In genomic region chr4:132983664-132984512, GRCm38 (mm10) we compare ENCODE assay signal across 8 mouse cellular contexts. TPM values are rescaled to one million over a fixed set of nuclear protein-coding genes. Genes with fewer than 3 reads are reported as not detected.
DNase-seq lines count a peak whose midpoint lies in the region; ATAC-seq and TF ChIP-seq lines count a peak whose summit lies in the region.

No protein-coding gene starts in this region.

- intact Hi-C loops in heart, postnatal 25 days (cut with DNase I), result no loop called here

- no peak for TF ChIP-seq CTCF in heart, postnatal 0 days (IDR thresholded peaks at IDR 0.05; ENCODE audit: low read depth)

- ATAC-seq in heart, postnatal 0 days (ENCODE audit: insufficient read depth, low read depth), result 0 out of 2 replicates have a peak, but pooled peaks have one; percentile 18
- ATAC-seq in embryonic facial prominence, embryonic 15.5 days (ENCODE audit: insufficient number of reproducible peaks, low FRiP score, low TSS enrichment, low read depth), result no peak
- ATAC-seq in limb, embryonic 11.5 days (ENCODE audit: insufficient number of reproducible peaks, low FRiP score, low TSS enrichment, low read depth), result peak; percentile 62; the same call in 1 of the 2 replicates

- H3K4me1 ChIP-seq in heart, postnatal 0 days (ENCODE audit: control insufficient read depth, insufficient read depth), result peaks cover 20% of the 10 kb centered on the region; the same call in 1 of the 2 replicates
- H3K4me1 ChIP-seq in embryonic facial prominence, embryonic 15.5 days, result peaks cover 5% of the 10 kb centered on the region
- peaks cover 15% of the 10 kb centered on the region for H3K4me1 ChIP-seq in limb, embryonic 11.5 days (ENCODE audit: control insufficient read depth, insufficient read depth, low read length)

- WGBS in heart, postnatal 0 days, result 56% methylated on average over 7 of the region's 7 CpGs
- 64% methylated on average over 7 of the region's 7 CpGs for WGBS in embryonic facial prominence, embryonic 15.5 days
- 52% methylated on average over 7 of the region's 7 CpGs for WGBS in limb, embryonic 11.5 days

- H3K27me3 ChIP-seq in heart, postnatal 0 days (ENCODE audit: control insufficient read depth, insufficient read depth, low read length), result no peaks in the 10 kb centered on the region
- no peaks in the 10 kb centered on the region for H3K27me3 ChIP-seq in embryonic facial prominence, embryonic 15.5 days
- H3K27me3 ChIP-seq in limb, embryonic 11.5 days (ENCODE audit: control insufficient read depth, insufficient read depth, low read length), result no peaks in the 10 kb centered on the region

- no peak for TF ChIP-seq EP300 in heart, postnatal 0 days (IDR thresholded peaks at IDR 0.05; ENCODE audit: low read depth)

- DNase-seq in heart, postnatal 0 days (ENCODE audit: low spot score), result peak; percentile 65
- no peak for DNase-seq in heart, postnatal 25 days (ENCODE audit: low spot score)
- DNase-seq in R1 (ENCODE audit: low read depth, low spot score), result peak; percentile 97
- DNase-seq in limb, embryonic 11.5 days (ENCODE audit: low spot score), result peak; percentile 80
- DNase-seq in right cerebral cortex, postnatal 25 days, result peak; percentile 35
- no peak for DNase-seq in natural killer cell, adult 2 months (ENCODE audit: low spot score in 2 of 2)
- no peak for DNase-seq in urinary bladder, adult 2 months (ENCODE audit: low spot score)

- no peak overlapping the region; the same call in 1 of the 2 replicates for H3K9ac ChIP-seq in heart, postnatal 0 days (replicated peaks; ENCODE audit: low read depth, low read length)
- H3K9ac ChIP-seq in embryonic facial prominence, embryonic 15.5 days, result no peak overlapping the region
- H3K9ac ChIP-seq in limb, embryonic 11.5 days (ENCODE audit: low read length), result peak overlapping the region; percentile 47

- no peaks in the 10 kb centered on the region for H3K36me3 ChIP-seq in heart, postnatal 0 days (replicated peaks; ENCODE audit: control insufficient read depth, insufficient read depth, low read length)
- no peaks in the 10 kb centered on the region for H3K36me3 ChIP-seq in embryonic facial prominence, embryonic 15.5 days
- H3K36me3 ChIP-seq in limb, embryonic 11.5 days (ENCODE audit: control insufficient read depth, insufficient read depth, low read length), result no peaks in the 10 kb centered on the region

- H3K4me2 ChIP-seq in heart, postnatal 0 days (ENCODE audit: low read depth, low read length), result no peak overlapping the region
- no peak overlapping the region for H3K4me2 ChIP-seq in embryonic facial prominence, embryonic 15.5 days (replicated peaks)
- H3K4me2 ChIP-seq in limb, embryonic 11.5 days (ENCODE audit: low read depth, severe bottlenecking), result no peak overlapping the region

- no peaks in the 10 kb centered on the region for H3K9me3 ChIP-seq in heart, postnatal 0 days (replicated peaks; ENCODE audit: control insufficient read depth, low read length)
- H3K9me3 ChIP-seq in embryonic facial prominence, embryonic 15.5 days (replicated peaks), result no peaks in the 10 kb centered on the region
- no peaks in the 10 kb centered on the region for H3K9me3 ChIP-seq in limb, embryonic 11.5 days (ENCODE audit: control insufficient read depth, low read length)

- no peak overlapping the region for H3K4me3 ChIP-seq in heart, postnatal 0 days (ENCODE audit: low read depth, low read length)
- no peak overlapping the region for H3K4me3 ChIP-seq in embryonic facial prominence, embryonic 15.5 days (replicated peaks)
- H3K4me3 ChIP-seq in limb, embryonic 11.5 days (ENCODE audit: low read depth, low read length), result no peak overlapping the region

- peak overlapping the region; percentile 55 for H3K27ac ChIP-seq in heart, postnatal 0 days (ENCODE audit: low read depth)
- H3K27ac ChIP-seq in embryonic facial prominence, embryonic 15.5 days (replicated peaks), result peak overlapping the region; percentile 23; the same call in 1 of the 2 replicates
- peak overlapping the region; percentile 94 for H3K27ac ChIP-seq in limb, embryonic 11.5 days (replicated peaks; ENCODE audit: low read depth, low read length)

RNA-seq across cellular contexts. Expression of gene Fgr, which starts 10.0 kb away (rescaled TPM):
- total RNA-seq in heart, postnatal 0 days (2014; rRNA removed; ENCODE audit: low replicate concordance), result 0.04 and 0.19 TPM in 2 replicates
- 0.31 and 0.37 TPM in 2 replicates for polyA plus RNA-seq in heart, postnatal 0 days (2015; fragmentation: Nextera tagmentation; extraction: Ambion mirVana)
- under 1 TPM; 0.26 to 0.39 TPM for total RNA-seq in heart, postnatal 25 days (2021)
- 0.55 and 0.65 TPM in 2 replicates for polyA plus RNA-seq in embryonic facial prominence, embryonic 15.5 days (2015; fragmentation: Nextera tagmentation; extraction: Ambion mirVana)
- 0.17 and 0.35 TPM in 2 replicates for polyA plus RNA-seq in limb, embryonic 11.5 days (2014; fragmentation: Nextera tagmentation; extraction: Ambion mirVana)
- polyA plus RNA-seq in urinary bladder, adult 2 months (2012; rRNA removed), result 1.3 and 1.8 TPM in 2 replicates

RNA-seq across cellular contexts. Expression of gene Ahdc1, which starts 27.2 kb away (rescaled TPM):
- total RNA-seq in heart, postnatal 0 days (2014; rRNA removed; ENCODE audit: low replicate concordance), result 40.5 and 57.2 TPM in 2 replicates
- 4.6 and 5.2 TPM in 2 replicates for polyA plus RNA-seq in heart, postnatal 0 days (2015; fragmentation: Nextera tagmentation; extraction: Ambion mirVana)
- 10 to 100 TPM; 43.2 to 50.4 TPM for total RNA-seq in heart, postnatal 25 days (2021)
- 13.2 and 13.9 TPM in 2 replicates for polyA plus RNA-seq in embryonic facial prominence, embryonic 15.5 days (2015; fragmentation: Nextera tagmentation; extraction: Ambion mirVana)
- polyA plus RNA-seq in limb, embryonic 11.5 days (2014; fragmentation: Nextera tagmentation; extraction: Ambion mirVana), result 10.2 and 10.5 TPM in 2 replicates
- 5.3 and 13.3 TPM in 2 replicates for polyA plus RNA-seq in urinary bladder, adult 2 months (2012; rRNA removed)

Comparison
In these comparisons a context has a peak if more than half of its experiments do, and no peak if none do; other contexts are left out.
1. DNase-seq: peak in heart, postnatal 0 days (single experiment), R1 (single experiment), limb, embryonic 11.5 days (single experiment) and right cerebral cortex, postnatal 25 days (single experiment); none in heart, postnatal 25 days (single experiment), natural killer cell, adult 2 months (0 of 2) and urinary bladder, adult 2 months (single experiment).
2. H3K27ac ChIP-seq: peak in every context shown above with its lines; median percentile 94 in limb, embryonic 11.5 days; 55 in heart, postnatal 0 days; 23 in embryonic facial prominence, embryonic 15.5 days.